Mouse (Mus musculus) E14TG2a.4 (cell line): ENCODE measurements around the gene E330021D16Rik.

Experiments
- H3K27me3 ChIP-seq: 2 replicates; pipeline ENCODE4 v1.6.1; 2014; ENCODE audit warnings: low read length, control low read depth; ENCODE audit not compliant: insufficient read depth
- H3K36me3 ChIP-seq: 2 replicates; pipeline ENCODE4 v1.6.1; 2014; ENCODE audit warnings: low read length, control low read depth; ENCODE audit not compliant: insufficient read depth
- H3K4me1 ChIP-seq: replicated peaks from 2 replicates; pipeline ENCODE4 v1.6.1; 2014; ENCODE audit warnings: low read depth, low read length, control low read depth
- H3K4me3 ChIP-seq: replicated peaks from 2 replicates; pipeline ENCODE4 v1.5.1; 2014; ENCODE audit warnings: mild to moderate bottlenecking, low read length
- H3K9me3 ChIP-seq: 2 replicates; pipeline ENCODE4 v1.6.1; 2014; ENCODE audit warnings: low read length, control low read depth
- CTCF ChIP-seq: conservative IDR thresholded peaks from 2 replicates; pipeline ENCODE4 v1.5.1; 2014; ENCODE audit warnings: low read length
- NANOG ChIP-seq: IDR thresholded peaks from 2 replicates; pipeline ENCODE4 v1.6.1; 2014; ENCODE audit warnings: borderline replicate concordance, low read length, mixed read lengths
- POU5F1 ChIP-seq: IDR thresholded peaks from 2 replicates; pipeline ENCODE4 v1.6.1; 2014; ENCODE audit warnings: low read length, borderline replicate concordance

Gene E330021D16Rik

DNA sequence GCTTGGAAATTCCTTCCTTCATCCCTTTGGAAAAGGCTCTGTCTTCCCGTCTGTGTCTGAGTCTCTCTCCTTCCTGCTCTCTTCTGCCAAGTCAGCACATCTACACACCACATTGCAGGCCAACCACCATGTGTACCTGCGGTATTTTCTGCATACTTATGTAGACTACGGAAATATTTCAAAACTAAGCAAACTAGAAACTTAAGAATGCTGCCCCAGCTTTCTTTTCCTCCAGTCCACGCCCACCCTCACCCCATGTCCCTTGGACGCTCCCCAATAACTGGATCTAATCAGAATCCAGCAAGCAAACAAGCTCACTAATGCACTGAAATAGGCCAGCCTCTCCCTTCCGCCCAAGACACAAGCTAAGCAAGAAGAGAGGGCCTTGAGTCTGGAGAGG, 11.9 kb upstream of the E330021D16Rik start:
- Histone ChIP-seq H3K4me1 (peaks cover 40% of the 10 kb centered on the region), H3K27me3 (no peaks in the 10 kb centered on the region), H3K36me3 (no peaks in the 10 kb centered on the region), H3K9me3 (peaks cover 4% of the 10 kb centered on the region; the same call in 1 of the 2 replicates), H3K4me3 (no peak overlapping the region)
- TF ChIP-seq NANOG = no peak
- TF ChIP-seq CTCF = no peak
- TF ChIP-seq POU5F1 = no peak

DNA sequence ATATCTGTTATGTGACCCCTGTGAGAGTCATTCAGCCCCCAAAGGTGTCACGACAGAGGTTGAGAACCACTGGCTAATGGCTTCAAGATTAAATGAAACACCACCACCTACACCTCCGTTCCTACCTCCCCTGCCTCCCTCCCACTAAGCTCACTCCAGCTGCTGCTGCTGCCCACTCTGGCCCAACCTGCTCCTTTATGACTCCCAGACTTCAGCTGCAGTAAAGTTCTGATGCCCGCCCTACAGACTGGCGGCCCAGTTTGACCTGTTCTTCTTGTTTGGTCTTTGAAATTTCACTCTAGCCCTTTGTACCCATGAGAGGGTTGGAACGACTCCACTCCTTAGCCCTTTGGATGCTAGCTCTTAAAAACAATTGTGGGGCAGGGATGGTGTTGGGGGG, 10.6 kb upstream of the E330021D16Rik start:
- peaks cover 43% of the 10 kb centered on the region for H3K4me1 ChIP-seq
- 0 out of 2 replicates have a peak, but pooled peaks cover under 1% of the 10 kb centered on the region for H3K9me3 ChIP-seq
- no peak overlapping the region for H3K4me3 ChIP-seq
- H3K27me3 ChIP-seq = no peaks in the 10 kb centered on the region
- H3K36me3 ChIP-seq = no peaks in the 10 kb centered on the region
- TF ChIP-seq NANOG (no peak), CTCF (no peak)

DNA sequence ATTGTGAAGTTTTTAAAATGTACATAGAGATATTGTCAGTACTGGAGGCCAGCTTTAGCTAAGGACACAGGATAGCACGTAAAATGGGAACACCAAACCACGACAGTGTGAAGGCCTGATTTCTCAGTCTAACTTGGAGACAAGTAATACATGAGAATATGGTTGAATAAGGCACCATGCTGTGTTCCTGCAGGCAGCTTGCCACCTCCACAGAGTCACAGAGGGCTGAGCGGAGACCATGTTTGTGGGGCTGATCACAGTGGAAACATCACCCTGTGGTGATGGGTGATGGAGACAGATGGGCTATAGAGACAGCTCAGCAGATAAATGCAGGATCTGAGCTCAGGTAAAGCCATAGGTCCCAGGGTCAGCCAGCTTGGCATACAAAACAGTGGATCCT, 8.8 kb upstream of the E330021D16Rik start:
- Histone ChIP-seq H3K36me3 (no peaks in the 10 kb centered on the region), H3K9me3 (no peaks in the 10 kb centered on the region), H3K27me3 (0 out of 2 replicates have a peak, but pooled peaks cover 4% of the 10 kb centered on the region), H3K4me3 (no peak overlapping the region), H3K4me1 (peaks cover 36% of the 10 kb centered on the region)
- TF ChIP-seq NANOG = no peak
- TF ChIP-seq CTCF = no peak
- TF ChIP-seq POU5F1 = no peak

DNA sequence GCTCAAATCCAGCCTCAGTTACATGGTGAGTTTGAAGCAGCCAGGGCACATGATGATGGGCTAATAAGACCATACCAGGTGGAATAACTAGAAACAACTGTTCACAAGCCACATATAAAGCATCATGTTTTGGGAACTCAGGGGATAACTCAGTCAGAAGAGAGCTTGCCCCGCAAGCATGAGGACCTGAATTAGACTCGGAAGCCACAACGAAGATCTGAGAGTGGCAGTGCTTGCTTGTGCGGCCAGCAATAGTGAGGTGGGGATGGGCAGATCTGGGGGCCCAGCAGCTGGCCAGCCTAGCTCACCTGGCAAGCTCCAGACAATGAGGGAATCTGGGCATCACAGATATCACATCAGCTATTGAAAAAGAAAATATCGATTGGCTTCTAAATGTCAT, 7.8 kb upstream of the E330021D16Rik start:
- TF ChIP-seq NANOG (no peak), POU5F1 (no peak), CTCF (no peak)
- Histone ChIP-seq H3K4me3 (no peak overlapping the region), H3K4me1 (peaks cover 29% of the 10 kb centered on the region), H3K36me3 (no peaks in the 10 kb centered on the region), H3K27me3 (0 out of 2 replicates have a peak, but pooled peaks cover 4% of the 10 kb centered on the region), H3K9me3 (no peaks in the 10 kb centered on the region)

DNA sequence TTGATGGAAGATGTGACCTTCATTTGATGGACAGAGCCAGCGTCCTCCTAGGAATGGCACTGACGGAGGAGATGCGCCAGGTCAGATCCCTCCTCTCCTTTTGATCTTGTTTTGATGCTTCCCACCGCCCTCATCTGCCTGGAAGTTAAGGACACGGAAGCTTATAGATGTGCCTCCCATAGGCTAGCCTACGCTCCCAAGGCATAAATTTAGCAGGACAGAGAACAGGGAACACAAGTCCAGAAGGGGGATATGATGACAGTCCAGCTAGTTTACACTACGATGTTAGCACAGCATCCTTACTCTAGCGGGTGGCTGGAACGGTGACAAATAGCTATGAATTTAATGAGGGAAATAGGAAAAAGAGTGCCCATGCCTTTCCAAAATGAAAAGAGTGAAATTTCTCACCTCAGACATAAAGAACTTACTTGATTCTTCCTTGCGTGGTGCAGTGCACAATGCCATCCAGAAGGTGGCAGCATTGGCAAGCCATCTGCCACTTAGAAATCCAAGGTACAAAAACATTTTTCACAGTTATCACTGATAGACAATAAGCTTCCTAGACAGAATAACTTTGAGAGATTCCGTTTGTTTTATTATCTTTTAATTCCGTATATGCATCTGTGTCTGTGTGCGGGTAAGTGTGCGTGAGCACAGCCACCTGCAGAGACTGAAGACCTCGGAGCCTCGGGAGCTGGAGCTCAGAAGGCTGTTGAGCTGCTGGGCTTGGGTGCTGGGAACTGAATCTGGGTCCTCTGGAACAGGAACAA, 6.9 kb upstream of the E330021D16Rik start:
- Histone ChIP-seq H3K9me3 (peaks cover 7% of the 10 kb centered on the region), H3K36me3 (no peaks in the 10 kb centered on the region), H3K27me3 (0 out of 2 replicates have a peak, but pooled peaks cover 4% of the 10 kb centered on the region), H3K4me1 (peaks cover 20% of the 10 kb centered on the region), H3K4me3 (no peak overlapping the region)
- TF ChIP-seq CTCF (peak; percentile 96), NANOG (no peak)

DNA sequence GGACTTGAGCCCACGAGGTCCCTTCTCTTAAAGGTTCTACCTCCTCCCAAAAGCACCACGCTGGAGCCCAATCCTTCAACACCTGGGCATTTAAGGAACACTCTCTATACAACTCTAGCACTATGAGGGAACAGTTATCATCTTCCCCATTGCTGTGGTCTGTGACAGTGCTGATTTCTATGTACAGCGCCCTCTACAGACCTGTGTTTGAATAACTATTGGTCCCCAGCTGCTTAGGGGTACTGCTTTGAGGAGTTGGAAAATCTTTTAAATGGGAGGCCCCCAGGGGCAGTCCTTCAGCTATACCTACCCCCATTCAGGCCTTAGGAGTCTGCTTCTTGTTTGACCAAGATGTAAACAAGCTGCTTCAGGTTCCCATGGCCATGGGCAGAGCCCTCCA, 5.7 kb upstream of the E330021D16Rik start:
- H3K27me3 ChIP-seq = 0 out of 2 replicates have a peak, but pooled peaks cover 4% of the 10 kb centered on the region
- peaks cover 18% of the 10 kb centered on the region for H3K4me1 ChIP-seq
- H3K9me3 ChIP-seq = peaks cover 13% of the 10 kb centered on the region
- no peaks in the 10 kb centered on the region for H3K36me3 ChIP-seq
- no peak overlapping the region for H3K4me3 ChIP-seq
- peak; percentile 48 for TF ChIP-seq CTCF
- TF ChIP-seq POU5F1 = no peak

DNA sequence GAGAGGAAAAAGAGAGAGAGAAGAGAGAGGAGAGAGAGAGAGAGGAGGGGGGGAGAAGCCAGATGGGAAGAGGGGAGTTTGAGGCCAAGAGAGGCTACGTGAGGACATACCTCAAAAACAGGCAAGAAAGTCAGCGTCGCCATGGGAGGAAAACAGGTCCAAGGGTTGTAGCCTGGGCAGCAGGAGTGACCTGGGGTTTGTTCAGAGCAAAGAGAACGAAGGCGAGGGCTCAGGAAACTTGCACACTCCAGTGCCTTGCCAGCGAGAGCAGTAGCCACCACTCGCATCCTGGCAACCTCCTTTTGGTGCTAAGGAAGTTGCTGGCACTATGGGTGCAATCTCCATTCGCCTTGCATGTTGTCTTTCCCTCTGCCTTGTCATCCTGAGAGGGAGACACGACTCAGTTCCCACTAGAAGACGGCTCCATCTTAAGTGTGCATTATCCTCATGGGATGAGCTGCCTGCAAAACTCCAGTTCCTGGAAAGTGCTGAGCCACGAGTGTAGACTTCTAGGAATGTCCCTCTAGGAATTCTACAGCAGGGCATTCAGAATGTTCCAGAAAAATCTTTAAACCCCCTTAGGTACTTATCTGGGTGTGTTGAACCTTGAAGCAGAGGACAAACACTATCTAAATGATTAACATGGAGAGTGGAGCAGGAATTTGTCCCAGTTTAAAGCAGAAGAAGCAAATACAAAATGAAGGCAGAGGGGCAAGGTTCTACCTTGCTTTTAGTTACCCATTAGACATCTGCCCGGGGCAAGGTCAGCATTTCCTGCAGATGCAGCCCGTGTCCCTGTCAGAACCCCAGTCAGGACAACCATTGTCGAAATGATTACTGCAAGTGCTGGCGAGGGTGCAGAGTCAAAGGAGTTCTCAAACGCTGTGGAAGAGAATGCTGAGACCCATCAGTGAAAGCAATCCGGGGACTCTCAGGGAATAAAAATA, 3.8 kb upstream of the E330021D16Rik start:
- no peak overlapping the region for H3K4me3 ChIP-seq
- 0 out of 2 replicates have a peak, but pooled peaks cover 5% of the 10 kb centered on the region for H3K4me1 ChIP-seq
- peaks cover 13% of the 10 kb centered on the region for H3K9me3 ChIP-seq
- H3K27me3 ChIP-seq = 0 out of 2 replicates have a peak, but pooled peaks cover 4% of the 10 kb centered on the region
- TF ChIP-seq POU5F1 (no peak), CTCF (no peak), NANOG (no peak)
- no peaks in the 10 kb centered on the region for H3K36me3 ChIP-seq

DNA sequence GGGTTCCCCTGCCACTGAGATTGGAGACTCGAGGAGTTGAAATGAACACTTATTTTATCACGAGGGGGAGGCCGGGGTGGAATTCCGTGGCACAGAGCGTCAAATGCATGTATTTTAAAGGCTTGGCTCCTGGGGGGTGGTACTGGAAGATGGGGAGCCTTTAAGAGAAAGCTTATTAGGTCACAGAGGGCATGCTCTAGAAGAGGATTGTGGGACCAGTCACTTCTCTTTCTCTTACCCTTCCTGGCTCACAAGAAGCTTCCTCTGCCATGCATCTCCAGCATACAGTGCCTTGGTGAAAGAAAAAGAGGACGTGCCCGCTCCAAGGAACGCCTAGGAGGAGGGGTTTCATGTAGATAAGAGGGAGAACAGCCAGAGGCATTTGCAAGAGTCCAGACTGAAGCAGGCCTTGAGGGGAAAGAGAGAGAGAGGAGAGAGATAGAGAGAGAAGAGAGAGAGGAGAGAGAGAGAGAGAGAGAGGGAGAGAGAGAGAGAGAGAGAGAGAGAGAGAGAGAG, 3.0 kb upstream of the E330021D16Rik start:
- Histone ChIP-seq H3K4me1 (0 out of 2 replicates have a peak, but pooled peaks cover 4% of the 10 kb centered on the region), H3K27me3 (0 out of 2 replicates have a peak, but pooled peaks cover 4% of the 10 kb centered on the region), H3K36me3 (no peaks in the 10 kb centered on the region), H3K4me3 (no peak overlapping the region), H3K9me3 (peaks cover 16% of the 10 kb centered on the region)
- no peak for TF ChIP-seq POU5F1
- no peak for TF ChIP-seq CTCF
- TF ChIP-seq NANOG = no peak
